Mouse (Mus musculus): ENCODE results near the gene Vps37d.

The Vps37d gene

DNA sequence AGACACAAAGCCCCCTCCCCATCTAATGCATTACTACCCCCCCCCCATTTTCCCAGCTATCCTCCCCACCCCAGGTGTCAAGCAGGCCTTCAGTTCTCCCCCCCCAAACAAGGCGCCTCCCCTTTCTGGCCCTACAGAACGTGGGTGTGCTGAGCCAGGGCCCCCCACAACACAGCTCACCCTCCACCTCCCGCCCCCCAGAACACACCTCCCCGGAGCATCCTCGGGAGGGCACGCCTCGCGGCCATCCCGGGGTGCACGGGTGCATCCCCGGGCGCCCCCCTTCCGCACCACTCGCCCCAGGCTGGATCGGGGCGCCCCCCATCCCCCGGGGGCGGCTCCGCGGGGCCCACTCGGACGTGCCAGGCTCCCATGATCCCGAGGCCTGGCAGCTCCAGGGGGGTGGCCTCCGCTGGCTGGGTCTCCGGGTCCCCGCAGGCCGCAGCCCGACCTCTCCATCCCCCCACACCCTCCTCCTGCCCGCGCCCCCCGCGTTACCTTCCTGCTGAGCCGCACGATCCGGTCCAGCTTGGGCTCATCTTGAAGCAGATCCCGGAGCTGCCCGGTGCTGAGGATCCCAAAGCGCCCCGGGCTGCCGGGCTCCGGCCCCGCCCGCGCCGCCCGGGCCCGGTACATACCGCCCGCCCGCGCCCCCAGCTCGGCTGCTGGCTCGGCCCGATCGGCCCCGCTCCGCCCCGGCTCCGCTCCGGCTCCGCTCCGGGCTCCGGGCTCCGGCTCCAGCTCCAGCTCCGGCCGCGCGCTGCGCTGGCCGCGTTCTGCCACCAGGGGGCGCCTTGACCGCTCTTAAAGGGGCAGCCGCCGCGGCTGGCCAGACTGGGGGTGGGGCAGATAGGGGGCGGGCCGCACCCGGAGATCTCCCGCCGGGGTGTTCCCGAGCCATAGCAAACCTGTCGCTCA, at the start of gene Vps37d:
TSS of gene Vps37d (minus strand) at position 703 of the 918 bp plus-strand sequence.
- DNase-seq (ENCODE audit: low read depth, low spot score) = peak; percentile 76

DNA sequence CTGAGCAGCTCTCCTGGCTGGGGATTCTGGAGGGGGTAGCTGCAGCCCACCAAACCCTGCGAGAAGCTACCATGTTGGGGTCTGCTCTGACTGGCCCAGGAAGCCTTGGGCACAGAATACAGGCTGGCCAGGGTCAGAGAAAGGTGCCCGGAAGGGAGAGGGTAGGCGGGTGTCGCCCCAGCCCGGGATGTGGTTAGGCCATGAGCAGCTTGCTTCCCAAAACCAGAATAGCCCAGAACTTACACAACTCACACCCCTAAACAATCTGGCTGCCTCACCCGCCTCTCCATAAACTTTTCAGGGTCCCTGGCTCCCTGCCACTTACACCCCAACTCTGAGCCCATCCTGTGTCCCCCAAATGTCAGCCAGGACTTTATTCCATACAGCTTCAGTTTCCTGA, 49.6 kb upstream of the Vps37d start:
- no peak for DNase-seq (ENCODE audit: low read depth, low spot score)

DNA sequence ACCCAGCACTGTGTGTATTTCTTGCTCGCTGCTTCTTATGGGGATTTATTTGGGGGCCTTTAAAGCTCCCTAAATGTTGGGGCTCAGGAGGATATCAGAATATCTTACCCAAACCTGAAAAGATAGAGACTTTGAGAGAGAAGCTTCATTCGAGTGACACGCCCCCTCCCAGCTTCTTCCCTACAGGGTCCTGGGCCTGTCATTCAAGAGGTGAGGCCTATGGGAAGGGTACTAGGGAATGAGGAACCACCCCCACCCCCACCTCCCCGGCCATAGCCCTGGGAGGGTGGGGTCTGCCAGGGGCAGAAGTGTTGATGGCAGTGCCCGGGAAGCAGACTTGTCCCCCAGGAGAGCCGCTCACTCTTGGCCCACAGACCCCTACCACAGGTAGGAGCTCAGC, 48.1 kb upstream of the Vps37d start:
- no peak for DNase-seq (ENCODE audit: low read depth, low spot score)

DNA sequence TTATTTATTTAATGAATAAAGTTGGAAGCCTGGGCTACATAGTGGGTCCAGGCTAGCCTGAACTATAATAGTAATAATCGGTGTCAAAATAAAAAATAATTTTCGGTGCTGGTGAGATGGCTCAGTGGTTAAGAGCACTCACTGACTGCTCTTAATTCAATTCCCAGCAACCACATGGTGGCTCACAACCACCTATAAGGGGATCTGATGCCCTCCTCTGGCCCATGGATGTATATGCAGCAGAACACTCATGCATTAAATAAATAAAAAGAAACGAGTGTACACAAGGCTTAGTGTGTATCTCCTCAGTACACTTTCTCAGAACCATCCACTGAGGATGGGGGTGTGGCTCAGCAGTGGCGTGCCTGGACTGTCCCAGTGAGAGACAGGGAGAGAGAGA, 42.7 kb upstream of the Vps37d start:
- no peak for DNase-seq (ENCODE audit: low read depth, low spot score)

DNA sequence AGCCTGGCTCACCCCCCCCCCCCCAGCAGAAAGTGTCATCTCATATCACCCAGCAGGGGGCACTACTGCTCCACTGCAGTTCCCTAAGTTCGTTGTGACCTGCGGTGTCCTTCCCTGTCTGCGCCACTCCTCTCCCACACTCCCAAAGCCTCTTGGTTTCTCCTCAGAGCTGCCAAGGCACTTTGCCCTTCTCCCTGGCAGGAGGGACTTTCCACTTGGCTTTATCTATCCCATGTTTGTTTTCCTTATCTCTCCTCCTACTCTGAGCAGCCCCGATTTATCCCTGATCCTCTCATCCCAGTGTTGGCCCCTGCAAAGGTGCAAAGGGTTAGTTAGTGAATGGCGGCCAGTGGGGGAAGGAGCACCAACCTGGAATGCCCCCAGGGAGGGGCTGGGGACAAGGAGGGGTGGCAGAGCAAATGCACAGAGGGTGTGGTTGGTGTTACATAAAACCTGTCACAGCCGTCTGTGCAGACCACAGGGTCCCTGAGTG, 40.6 kb upstream of the Vps37d start:
- DNase-seq (ENCODE audit: low read depth, low spot score) = peak; percentile 45

DNA sequence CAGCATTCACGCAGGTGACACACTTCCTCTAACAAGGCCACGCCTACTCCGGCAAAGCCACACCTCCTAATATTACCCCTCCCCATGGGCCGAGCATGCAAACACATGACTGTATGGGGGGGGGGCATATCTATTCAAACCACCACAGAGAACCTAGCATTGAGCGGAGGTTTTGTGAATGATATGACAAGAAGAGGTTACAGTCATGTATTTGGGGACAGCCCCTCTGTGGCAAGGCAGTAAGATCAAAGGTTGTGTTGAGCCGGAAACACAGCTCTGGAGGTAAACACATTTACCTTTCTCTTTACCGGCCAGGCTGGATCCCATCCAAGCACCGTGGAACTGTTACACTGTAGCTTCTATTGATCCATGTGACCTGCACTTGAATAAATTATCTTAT, 37.2 kb upstream of the Vps37d start:
- DNase-seq (ENCODE audit: low read depth, low spot score) = no peak

DNA sequence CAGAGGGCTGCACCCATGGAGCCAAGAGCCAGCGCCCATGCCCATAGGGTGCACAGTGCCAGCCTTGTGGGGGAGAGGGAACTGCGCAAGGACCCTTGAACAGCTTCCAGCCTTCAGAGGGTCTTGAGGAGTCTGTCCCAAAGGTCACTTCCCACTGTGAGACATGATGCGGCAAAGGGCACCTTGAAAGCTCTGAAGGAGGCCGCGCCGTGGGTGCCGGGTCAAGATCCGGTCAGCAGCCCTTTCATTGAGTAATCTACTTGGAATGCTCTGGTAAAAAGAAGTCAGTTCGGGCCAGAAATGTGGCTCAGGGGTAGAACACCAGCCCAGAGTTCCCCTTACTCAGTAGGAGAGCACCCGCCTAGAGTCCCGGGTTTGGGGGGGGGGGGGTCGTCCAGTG, 35.7 kb upstream of the Vps37d start:
- DNase-seq (ENCODE audit: low read depth, low spot score) = no peak

DNA sequence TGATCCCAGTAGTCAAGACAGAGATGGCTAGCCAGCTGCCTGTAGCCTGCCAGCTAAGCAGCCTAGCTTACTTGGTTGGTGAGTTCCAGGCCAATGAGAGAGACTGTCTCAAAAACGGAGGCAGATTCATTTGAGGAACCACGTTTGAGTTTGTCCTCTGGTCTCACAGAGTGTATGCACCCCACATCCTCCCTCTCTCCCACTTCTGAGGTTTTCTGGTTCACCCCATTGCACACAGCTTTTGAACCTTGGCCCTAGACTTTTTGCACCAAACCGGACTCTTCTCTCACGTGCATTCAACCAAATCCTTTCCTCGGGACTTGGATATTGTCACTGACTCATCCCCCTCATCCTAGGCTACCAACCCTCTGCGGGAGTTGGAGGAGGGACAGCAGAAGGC, 31.9 kb upstream of the Vps37d start:
- no peak for DNase-seq (ENCODE audit: low read depth, low spot score)

DNA sequence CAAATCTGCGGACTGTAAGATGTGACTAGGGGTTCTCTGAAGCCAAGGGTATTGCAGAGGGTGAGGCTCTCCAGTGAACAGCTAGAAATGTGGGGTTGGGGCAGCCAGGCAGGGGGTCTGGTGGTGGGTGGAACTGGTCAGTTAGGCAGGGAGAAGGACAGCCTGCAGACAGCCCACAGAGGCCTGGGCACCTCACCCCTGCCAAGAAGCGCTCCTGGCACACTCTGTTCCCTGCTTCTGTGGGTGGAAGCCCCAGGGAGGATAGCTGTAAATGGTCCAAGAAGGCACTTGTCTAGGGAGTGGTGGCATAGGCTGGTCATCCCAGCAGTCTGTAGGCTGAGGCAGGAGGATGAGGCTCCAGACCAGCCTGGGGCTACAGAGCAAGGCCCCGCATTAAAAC, 31.4 kb upstream of the Vps37d start:
- no peak for DNase-seq (ENCODE audit: low read depth, low spot score)

DNA sequence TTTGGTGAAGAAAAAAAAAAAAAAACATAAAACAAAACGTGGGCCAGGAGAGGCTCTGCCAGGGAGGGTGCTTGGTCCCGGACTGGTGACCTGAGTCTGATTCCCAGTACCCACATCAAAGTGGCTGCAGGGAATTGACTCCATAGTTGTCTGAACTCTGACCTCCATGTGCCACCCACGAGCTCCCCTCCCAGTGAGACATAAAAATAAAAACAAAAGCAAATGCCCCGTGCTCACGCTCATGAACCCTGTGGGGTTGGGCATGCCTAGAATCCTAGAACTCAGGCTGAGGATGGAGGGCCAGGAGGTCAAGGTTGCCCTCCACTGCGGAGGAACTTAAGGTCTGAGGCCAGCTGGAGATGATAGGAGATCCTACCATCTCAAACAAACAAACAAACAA, 31.0 kb upstream of the Vps37d start:
- no peak for DNase-seq (ENCODE audit: low read depth, low spot score)

DNA sequence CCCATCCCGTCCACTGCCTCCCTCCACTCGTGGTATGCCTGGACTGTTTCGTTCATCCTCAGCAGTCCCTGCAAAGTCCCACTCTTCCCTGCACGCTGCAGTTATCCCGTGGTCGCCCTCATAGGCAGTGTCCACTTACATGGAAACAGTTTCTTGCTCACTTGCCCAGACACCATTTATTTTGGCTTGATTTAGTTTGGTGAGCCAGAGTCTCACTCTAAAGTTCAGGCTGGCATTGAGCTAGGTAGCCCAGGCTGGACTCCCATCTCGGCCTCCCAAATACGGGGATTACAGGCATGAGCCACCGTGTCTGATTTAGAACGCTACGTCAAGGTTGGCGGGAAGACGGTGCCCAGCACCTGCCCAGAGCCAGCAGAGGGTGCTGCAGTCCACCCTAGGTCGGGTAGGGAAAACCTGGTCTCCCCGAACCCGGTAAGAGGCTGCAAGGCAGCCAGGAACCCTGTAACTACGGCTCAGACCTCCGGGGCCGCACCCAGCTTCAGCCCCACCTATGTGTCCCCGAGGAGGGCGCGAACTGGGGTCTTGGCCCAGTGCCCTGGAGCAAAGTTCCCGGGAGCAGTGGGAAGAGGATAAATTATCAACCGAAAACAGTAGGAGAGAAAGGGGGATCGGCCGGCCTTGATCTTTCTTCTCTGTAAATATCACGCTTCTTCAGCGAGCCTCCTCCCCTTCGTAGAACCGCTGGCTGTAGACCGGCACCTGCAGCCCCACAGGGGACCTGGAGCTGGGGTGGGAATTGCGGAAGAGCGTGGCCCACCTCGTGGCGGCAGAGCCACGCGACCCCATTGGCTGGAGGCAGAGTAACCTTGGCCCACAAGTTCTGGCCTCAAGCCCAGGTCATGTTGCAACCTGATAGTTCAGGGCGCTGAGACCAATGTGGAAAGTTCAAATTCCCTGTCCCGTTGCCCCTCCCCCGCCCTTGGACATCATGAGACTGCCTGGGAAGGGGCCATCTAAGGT, 29.7 kb upstream of the Vps37d start:
- DNase-seq (ENCODE audit: low read depth, low spot score) = no peak

DNA sequence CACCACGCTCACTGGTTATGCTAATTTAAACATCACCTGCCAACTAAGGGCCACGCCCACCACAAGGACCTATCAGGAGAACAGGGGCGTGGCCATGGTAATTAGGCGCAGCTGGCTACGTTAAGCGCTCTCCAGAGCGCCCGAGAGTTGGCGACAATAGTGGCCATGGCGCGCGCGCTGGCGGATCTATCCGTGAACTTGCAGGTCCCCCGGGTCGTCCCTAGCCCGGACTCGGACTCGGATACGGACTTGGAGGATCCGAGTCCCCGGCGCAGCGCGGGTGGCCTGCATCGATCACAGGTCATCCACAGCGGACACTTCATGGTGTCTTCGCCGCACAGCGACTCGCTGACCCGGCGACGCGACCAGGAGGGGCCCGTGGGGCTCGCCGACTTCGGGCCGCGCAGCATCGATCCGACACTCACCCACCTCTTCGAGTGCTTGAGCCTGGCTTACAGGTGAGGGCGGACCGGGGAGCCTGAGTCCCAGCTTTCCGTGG, 28.7 kb upstream of the Vps37d start:
- peak; percentile 74 for DNase-seq (ENCODE audit: low read depth, low spot score)

DNA sequence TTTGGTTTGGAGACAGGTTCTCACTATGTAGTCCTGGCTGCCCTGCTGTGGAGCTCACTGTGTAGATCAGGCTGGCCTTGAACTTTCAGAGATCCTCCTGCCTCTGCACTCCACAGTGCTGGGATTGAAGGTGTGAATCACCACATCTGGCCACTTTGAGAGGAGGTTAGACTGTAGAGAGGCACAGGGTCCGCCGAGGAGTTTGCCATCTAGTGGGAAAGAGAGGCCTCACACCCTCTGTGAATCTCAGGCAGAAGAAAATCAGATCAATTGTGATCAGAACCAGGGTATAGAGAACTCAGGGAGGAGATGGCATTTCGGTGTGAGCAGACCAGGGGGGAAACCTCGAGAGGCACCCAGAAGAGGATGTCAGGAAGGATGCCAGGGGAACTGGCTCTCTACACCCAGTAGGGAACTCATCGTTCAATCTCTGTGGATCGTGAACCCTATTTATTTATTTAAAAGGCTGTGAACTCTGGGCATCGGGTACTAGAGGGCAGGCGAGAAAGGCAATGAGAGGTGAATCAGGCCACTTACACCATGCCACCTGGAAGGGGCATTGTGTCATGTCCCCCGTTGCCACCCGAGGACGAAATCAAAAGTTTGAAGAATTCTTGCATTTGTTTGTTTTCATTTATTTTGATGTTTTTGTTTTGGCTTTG, 26.1 kb upstream of the Vps37d start:
- DNase-seq (ENCODE audit: low read depth, low spot score) = no peak

DNA sequence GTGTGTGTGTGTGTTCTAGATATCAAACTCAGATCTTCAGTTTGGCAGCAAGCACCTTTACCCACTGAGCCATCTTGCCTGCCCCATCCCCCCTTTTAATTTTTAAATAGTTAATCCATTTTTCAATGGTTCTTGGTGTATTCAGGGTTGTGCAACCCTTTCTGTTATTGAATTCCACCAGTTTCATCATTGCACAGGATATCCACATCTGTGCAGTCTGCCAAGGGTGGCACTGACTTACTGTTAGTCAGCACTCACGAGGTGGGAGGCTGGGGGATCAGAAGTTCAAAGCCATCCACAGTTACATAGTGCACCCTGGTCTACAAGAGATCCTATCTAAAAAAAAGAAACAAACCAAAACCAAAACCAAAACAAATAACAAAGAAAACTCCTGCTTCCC, 22.9 kb upstream of the Vps37d start:
- DNase-seq (ENCODE audit: low read depth, low spot score) = no peak

DNA sequence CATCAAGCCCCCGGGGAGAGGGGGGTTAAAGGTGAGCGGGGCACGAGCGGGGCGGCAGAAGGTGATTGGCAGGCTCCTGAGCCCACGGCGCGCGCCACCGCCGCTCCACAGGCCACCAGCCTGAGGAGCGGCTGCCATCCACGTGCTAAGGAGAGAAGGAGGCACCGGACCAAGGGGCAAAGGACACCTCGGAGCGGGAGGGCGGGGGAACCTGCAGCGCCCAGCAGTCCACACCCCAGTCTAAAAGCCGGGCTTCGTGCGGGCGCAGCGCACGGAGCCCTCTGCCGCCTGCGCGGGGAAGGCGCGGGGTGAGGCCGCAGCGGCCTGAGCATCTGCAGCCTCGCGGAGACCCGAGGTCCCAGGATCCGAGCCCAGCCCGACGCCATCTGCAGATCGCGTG, 11.6 kb upstream of the Vps37d start, which contains the start of gene Mlxipl:
TSS of gene Mlxipl (plus strand) at position 238 of the 400 bp plus-strand sequence.
- no peak for DNase-seq (ENCODE audit: low read depth, low spot score)

DNA sequence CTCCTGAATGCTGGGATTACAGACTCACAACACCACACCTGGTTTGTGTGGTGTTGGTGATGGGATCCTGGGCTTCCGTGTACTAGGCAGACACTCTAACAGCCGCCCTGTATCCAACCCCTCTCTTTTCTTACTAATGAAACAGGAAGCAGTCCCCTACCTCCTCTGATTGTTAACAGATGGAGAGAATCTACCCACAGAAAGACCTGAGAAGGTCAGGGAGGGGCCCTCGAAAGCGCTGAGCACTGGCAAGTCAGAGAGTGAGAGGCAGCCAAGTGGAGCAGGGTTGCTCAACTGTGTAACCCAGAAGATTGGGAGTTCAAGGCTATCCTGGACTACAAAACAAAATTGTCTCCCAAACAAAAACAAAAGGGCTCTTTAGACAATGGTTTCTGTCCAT, 8.8 kb upstream of the Vps37d start:
- no peak for DNase-seq (ENCODE audit: low read depth, low spot score)

DNA sequence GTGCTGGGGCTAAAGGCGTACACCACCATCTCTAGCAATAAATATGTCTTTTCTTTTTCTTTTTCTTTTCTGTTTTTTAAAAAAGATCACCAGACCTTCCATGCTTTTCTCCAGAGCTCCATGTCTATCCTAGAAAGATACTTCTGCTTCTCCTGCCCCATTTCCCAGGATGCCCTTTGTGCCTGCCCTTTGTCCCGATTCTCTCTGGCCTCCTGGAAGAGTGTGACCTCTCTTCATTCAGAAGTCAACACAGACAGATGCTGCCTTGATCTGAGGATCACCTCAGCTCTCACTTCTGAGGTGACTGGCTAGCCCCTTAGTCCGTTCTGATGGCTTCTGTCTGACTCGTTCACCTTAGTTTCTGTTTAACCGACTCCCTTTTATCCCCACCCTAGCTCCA, 2.5 kb upstream of the Vps37d start:
- DNase-seq (ENCODE audit: low read depth, low spot score) = no peak

DNA sequence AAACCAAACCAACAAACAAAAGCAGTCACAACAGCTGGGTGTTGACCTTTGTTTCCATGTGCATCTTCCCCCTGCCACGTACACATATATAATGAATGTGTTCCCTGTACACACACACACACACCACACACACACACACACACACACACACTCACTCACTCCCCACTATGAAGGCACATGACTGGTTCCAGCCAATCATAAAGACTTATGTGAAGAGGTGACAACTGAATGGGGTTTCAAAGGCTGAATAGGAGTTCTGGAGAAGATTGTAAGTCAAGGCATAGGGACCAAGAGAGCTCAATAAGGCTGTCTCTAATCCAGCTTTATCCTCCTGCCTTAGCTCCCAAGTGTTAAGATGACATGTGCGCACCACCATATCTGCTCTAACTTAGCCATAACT, 1.5 kb upstream of the Vps37d start:
- no peak for DNase-seq (ENCODE audit: low read depth, low spot score)

DNA sequence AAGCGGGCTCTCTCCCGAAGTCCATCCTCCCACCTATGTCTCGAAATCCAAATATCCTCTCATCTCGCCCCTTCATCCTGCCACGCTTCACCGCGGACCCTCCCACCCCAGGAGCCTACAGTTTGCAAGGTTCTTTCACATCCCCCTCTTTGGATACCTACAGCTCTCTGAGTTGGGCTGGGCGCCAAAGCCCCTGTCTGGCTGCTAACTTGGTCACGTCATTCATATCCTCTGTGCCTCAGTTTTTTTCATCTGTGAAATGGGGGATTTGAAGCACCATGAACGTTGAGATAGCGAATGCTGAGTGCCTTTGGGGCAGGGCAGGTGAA, 380 bp upstream of the Vps37d start:
- DNase-seq (ENCODE audit: low read depth, low spot score) = no peak

DNA sequence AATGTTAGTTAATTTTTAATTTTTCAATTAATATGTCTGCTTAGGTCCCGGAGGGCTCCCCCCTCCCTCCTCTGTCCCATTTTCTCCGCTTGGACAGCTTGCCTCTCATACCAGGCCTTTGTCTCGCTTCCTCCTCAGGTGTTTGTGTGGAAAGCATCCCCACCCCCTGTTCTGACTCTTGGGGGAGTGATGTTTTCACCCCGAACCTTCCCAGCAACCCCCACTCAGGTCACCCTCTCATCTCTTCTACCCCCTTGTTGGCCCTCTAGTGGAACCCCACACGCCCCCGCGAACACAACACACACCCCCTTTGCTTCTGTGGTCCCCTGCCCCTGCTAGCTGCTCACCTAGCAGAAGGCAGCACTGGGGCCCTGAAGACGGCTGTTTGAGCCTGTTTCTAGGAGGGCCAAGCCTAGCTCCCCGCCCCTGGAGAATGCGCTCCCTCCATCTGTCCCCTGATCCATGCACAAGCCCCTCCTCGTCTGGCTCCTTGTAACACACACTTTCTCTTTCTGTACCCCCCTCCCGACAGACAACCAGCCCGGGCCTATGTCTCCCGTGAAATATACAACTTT, 1.0 kb downstream of the Vps37d start:
- no peak for DNase-seq (ENCODE audit: low read depth, low spot score)

DNA sequence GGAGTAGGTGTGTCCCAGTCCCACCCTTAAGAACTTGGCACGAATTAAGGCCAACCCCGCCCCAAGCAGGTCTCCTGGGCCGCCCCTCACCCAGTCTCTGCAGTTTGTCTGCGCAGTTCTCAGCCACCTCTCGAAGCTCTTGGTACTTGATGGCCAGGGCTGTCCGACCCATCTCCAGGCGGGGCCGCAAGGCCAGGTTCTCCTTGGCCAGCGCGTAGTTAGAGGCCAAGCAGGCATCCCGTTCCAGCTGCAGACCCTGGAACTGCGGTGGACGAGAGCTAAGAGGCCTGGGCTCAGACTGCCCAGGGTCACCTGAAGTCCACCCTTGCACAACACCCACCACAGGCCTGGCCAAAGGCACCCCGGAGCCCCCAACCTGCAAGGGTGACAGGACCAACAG, 1.7 kb downstream of the Vps37d start:
- DNase-seq (ENCODE audit: low read depth, low spot score) = no peak

All from WW6 (cell line).